Mouse (Mus musculus) telencephalon, adult 2 months (tissue): Measurements from ENCODE around the gene Plekhg3.

ENCODE experiments used
- DNase-seq: peaks from one replicate; pipeline ENCODE4 v3.0.0-alpha.2; 2011; ENCODE audit warnings: low read depth, low spot score

Plekhg3 gene

GRCm38 (mm10) chr12:76527245-76527881 lies 3.3 kb upstream of the Plekhg3 start:
- DNase-seq: no peak

GRCm38 (mm10) chr12:76528766-76529165 lies 1.9 kb upstream of the Plekhg3 start:
- no peak for DNase-seq

GRCm38 (mm10) chr12:76531986-76532925 lies 1.6 kb downstream of the Plekhg3 start:
- no peak for DNase-seq

- DNase-seq: no peak
Measured at GRCm38 (mm10) chr12:76532926-76533376, 2.3 kb downstream of the Plekhg3 start.

- DNase-seq: no peak
Measured at GRCm38 (mm10) chr12:76533377-76534222, 2.9 kb downstream of the Plekhg3 start.

GRCm38 (mm10) chr12:76534233-76534632 lies 3.5 kb downstream of the Plekhg3 start:
- no peak for DNase-seq

GRCm38 (mm10) chr12:76534641-76535283 lies 4.1 kb downstream of the Plekhg3 start:
- no peak for DNase-seq

GRCm38 (mm10) chr12:76535471-76535900 lies 4.8 kb downstream of the Plekhg3 start:
- DNase-seq: peak; percentile 47

GRCm38 (mm10) chr12:76536591-76537153 lies 6.0 kb downstream of the Plekhg3 start:
- no peak for DNase-seq

- DNase-seq: no peak
Measured at GRCm38 (mm10) chr12:76537434-76537833, 6.7 kb downstream of the Plekhg3 start.

GRCm38 (mm10) chr12:76540169-76540568 lies 9.5 kb downstream of the Plekhg3 start:
- DNase-seq: no peak

GRCm38 (mm10) chr12:76540701-76541221 lies 10.1 kb downstream of the Plekhg3 start:
- no peak for DNase-seq

- no peak for DNase-seq
Measured at GRCm38 (mm10) chr12:76541475-76541874, 10.8 kb downstream of the Plekhg3 start.

- DNase-seq: no peak
Measured at GRCm38 (mm10) chr12:76541879-76542278, 11.2 kb downstream of the Plekhg3 start.

- DNase-seq: no peak
Measured at GRCm38 (mm10) chr12:76545786-76546370, 15.2 kb downstream of the Plekhg3 start.

GRCm38 (mm10) chr12:76546383-76547276 lies 15.9 kb downstream of the Plekhg3 start:
- DNase-seq: no peak

- no peak for DNase-seq
Measured at GRCm38 (mm10) chr12:76547409-76548081, 16.9 kb downstream of the Plekhg3 start.

GRCm38 (mm10) chr12:76548082-76548423 lies 17.4 kb downstream of the Plekhg3 start:
- no peak for DNase-seq

GRCm38 (mm10) chr12:76549203-76549602 lies 18.5 kb downstream of the Plekhg3 start:
- DNase-seq: no peak
